Mouse (Mus musculus) 3T3-L1 (cell line): Measurements from ENCODE around the gene Iqsec1.

Source experiments
- DNase-seq: peaks from one replicate; pipeline ENCODE4 v3.0.0-alpha.2; 2015; ENCODE audit warnings: low read depth, low spot score

Iqsec1 gene

DNA sequence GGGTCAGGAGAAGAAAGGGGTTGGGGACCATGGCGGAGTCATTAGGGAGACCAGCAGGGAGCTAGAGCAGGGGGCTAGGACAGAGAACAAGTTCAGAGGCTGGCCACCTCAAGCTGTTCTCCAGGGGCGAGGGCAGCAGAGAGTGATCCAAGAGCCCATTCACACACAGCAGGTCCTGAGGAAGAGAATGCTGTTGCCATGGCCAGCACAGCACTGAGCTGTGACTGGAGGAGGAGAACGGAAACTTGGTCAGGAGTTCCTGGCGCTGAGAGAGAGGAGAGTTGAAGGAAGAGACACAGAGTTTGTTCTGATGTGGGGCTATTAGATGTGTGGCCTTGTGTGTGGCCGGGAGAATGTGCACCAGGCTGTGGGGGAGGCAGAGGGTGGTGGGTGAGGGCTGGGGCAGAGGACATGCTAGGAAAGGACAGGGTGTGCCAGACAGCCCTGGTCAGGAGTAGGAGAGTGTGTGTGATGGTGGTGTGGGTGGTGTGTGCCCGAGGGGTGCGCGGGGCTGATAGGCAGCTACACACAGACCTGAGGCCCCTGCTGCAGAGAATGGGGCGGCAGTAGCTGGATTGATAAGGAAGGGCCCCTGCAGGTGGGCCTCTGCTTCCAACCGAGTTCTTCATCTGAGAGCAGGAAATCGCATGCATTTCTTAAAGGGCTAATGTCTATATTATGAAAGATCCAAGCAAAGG lies 365.6 kb downstream of the Iqsec1 start:
- no peak for DNase-seq

- no peak for DNase-seq
These were observed 366.9 kb downstream of the Iqsec1 start for GRCm38 (mm10) chr6:90621584-90621890.

- no peak for DNase-seq
These were observed 367.5 kb downstream of the Iqsec1 start for GRCm38 (mm10) chr6:90620791-90621583.

- no peak for DNase-seq
These were observed 368.5 kb downstream of the Iqsec1 start for GRCm38 (mm10) chr6:90619936-90620335.

DNA sequence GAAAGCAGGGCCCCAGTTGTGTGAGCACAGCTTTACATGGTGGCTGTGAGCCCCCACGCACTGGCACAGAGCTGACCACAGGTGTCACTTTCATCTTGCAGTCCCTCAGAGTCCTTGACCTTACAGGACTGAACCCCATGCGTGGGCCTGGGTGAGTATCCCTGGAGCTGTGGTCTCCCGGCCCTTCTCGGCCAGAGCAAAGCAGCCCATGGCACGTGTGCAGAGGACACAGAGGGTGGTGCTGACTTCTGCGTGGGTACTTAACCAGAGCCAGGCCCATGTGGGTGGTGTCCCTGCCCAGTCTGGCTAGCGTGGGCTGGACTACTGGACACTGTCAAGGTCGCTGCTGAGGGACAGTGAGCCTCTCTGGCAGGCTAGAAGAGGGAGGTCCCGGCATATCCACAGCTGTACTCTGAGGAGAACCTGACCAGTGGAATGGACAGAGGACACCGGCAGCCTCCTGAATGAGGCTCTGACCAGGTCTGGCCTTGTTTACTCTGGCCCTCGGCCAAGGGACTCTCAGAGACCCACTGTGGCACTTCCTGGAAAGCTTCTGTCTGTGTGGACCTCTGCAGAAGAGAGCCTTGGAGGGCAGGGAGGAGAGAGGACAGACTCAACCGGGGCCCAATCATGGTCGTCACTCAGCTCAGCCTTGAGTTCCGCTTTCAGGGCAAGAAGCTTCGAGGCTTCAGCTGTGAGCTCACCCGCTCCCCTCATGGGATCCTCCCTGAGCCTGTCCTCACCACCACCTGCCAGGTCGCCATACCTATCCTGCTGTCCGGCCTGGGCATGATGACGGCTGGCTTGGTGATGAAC lies 369.5 kb downstream of the Iqsec1 start:
- DNase-seq, result peak; percentile 24

DNA sequence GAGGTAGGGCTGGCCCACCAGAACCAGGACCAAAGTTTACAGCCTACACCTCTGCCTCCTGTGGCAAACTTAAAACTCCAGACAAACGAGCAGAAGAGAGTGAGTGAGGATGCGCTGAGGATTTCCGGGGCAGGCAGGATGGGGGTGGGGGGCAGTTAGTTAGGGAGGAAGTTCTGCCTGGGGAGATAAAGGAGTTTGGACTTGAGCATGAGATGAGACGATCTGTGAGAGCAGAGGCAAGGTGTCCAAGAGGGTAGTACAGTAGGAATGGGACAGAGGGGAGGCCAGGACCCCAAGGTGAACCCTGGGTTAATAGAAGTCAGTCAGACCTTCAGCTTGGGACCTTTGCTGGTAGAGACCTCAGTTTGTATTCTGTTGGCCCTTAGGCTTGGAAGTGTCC lies 370.2 kb downstream of the Iqsec1 start:
- no peak for DNase-seq

- no peak for DNase-seq
These were observed 372.0 kb downstream of the Iqsec1 start for GRCm38 (mm10) chr6:90616481-90616880.

DNA sequence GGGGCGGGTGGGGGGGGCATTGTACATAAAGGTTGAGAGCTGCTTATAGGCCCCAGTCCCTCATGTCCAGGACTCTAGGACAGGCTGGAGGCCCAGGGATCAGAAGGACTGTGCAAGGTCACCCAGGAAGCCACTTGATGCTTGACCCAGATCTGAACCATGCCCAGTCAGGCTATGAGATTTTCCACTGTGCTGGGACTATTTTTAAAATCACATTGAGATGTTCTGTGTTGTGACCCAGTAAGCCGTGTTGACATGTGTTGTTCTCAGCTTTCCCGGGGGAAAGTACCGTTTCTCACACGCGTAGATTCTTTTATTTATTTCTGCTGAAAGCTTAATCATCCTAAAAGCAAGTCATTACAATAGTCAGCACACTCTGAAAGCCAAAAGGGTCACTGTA lies 372.5 kb downstream of the Iqsec1 start:
- no peak for DNase-seq

DNA sequence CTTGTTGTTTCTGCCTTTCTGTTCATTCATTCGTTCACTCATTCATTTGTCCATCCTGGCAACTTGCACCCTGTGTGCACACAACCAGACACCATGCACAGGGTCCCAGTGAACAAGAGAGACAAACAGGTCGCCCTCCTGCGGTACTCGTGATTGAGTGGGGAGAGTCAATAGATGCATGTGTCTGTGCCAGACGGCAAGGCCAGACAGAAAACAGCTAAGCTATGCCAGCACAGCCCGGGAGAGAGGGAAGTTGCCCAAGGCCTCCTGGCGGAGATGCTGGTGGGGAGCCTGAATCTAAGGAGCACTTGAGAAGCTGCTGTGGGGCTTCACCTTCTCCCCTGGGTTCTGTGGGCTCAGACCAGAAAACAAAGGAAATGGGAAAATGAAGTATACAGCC lies 373.1 kb downstream of the Iqsec1 start:
- no peak for DNase-seq

DNA sequence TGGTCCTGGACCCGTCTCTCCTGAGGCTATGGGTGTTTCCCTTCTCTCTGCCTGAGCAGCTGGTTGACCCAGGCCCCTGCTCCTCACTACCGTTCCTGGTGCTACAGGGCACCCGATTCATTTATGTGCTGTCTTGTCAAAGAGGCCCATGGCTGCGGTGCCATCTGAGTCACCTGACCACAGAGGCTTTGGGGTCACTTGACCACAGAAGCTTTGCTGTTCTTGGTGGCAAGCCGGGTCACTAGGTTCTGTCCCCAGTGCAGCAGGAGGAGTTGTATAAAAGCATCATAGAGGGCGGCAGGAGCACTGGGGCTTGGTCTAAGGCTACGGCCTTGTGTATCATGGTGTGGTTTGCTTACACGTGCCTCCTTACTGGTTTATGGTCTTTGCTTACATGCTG lies 375.2 kb downstream of the Iqsec1 start:
- peak; percentile 32 for DNase-seq

GRCm38 (mm10) chr6:90610248-90610647 lies 378.2 kb downstream of the Iqsec1 start:
- no peak for DNase-seq

GRCm38 (mm10) chr6:90608186-90608585 lies 380.3 kb downstream of the Iqsec1 start:
- peak; percentile 46 for DNase-seq

GRCm38 (mm10) chr6:90607196-90607595 lies 381.3 kb downstream of the Iqsec1 start:
- peak; percentile 72 for DNase-seq

- DNase-seq, result peak; percentile 81
These were observed 381.9 kb downstream of the Iqsec1 start for GRCm38 (mm10) chr6:90606538-90606937.
